Mouse (Mus musculus): ENCODE data around the gene Exoc5.

- TF ChIP-seq CTCF (IDR thresholded peaks at IDR 0.05; ENCODE audit: low read depth, low read length) (no peak), POLR2A (IDR thresholded peaks at IDR 0.05; ENCODE audit: extremely low read depth, insufficient read depth, low read length) (no peak)
These were observed 76.6 kb downstream of the Exoc5 start for GRCm38 (mm10) chr14:48989831-48990230.
